Mouse (Mus musculus): ENCODE measurements around the gene C1galt1c1. TPM values are rescaled to one million over a fixed set of nuclear protein-coding genes. Genes with fewer than 3 reads are reported as not detected.

The C1galt1c1 gene
- total RNA-seq, 2 experiments from 2014 or later: 20.6 to 20.7 TPM

GRCm38 (mm10) chrX:38581140-38581539 lies 53.7 kb downstream of the C1galt1c1 start:
- no peak for DNase-seq (ENCODE audit: low spot score in 2 of 2)
- intact Hi-C loops (cut with DNase I): no loop called here

Other genes with a start within 250 kb of the C1galt1c1 start
- 10 to 100 TPM; 62.5 to 65.5 TPM for gene Lamp2, start 178.6 kb downstream of the C1galt1c1 start, total RNA-seq (2021)
- 10 to 100 TPM; 37.2 to 41.7 TPM for gene Cul4b, start 58.9 kb downstream of the C1galt1c1 start, total RNA-seq (2021)
- gene Mcts1, start 34.5 kb downstream of the C1galt1c1 start, total RNA-seq (2021): 10 to 100 TPM; 76.0 to 76.2 TPM
- not detected for gene 6030498E09Rik, start 137.6 kb upstream of the C1galt1c1 start, total RNA-seq (2021)

Data from left cerebral cortex, postnatal 14 days (tissue).